Mouse (Mus musculus) bone marrow macrophage, adult 2 months (primary cell): ENCODE data around the gene H3f3a.

Source experiments
- CTCF ChIP-seq: IDR thresholded peaks from 2 replicates; pipeline ENCODE4 v1.5.1; 2012; ENCODE audit warnings: low read depth, mild to moderate bottlenecking, low read length, moderate library complexity
- POLR2A ChIP-seq: IDR thresholded peaks from 2 replicates; pipeline ENCODE4 v1.6.1; 2012; ENCODE audit warnings: mild to moderate bottlenecking, low read depth, low read length, borderline replicate concordance

DNA sequence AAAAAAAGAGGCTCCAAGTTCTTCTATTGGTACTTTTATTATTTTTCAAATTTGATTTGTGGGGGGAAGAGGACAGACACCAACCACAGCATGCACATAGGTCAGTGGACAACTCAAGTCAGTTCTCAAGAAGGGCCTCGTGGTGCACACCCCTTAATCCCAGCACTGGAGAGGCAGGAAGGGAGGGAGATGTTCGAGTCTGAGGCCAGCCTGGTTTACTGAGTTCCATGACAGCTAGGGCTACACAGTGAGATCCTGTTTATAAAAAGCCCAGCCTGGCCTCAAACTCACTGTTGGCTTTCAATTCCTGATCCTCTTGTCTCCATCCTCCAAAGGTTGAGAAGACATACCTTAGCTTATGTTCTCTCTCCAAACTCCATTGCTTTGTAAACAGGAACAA lies 12.9 kb downstream of the H3f3a start:
- TF ChIP-seq CTCF (no peak), POLR2A (no peak)
